Mouse (Mus musculus) left cerebral cortex, adult 2 months (tissue): Measurements from ENCODE around the gene Hist1h2ak. TPM values are rescaled to one million over a fixed set of nuclear protein-coding genes. Genes with fewer than 3 reads are reported as not detected.
"Not testable (repeated sequence)": the region's sequence is repeated elsewhere in the genome, so short reads cannot be mapped to it uniquely, and the experiment has no call there.

Source experiments
- DNase-seq, 2 experiments: peaks; one replicate each; pipeline ENCODE4 v3.0.0; 2021 to 2022; ENCODE audit warnings: low spot score in 2 of 2, mixed read lengths in 1 of 2; ENCODE audit errors: extremely low spot score in 1 of 2
- H3K27ac ChIP-seq: fragments of 200-600 bp; 2 replicates; pipeline ENCODE4 v1.8.1; 2022
- H3K4me3 ChIP-seq: fragments of 200-600 bp; 2 replicates; pipeline ENCODE4 v1.8.1; 2022
- CTCF ChIP-seq: fragments of 200-600 bp; IDR thresholded peaks from 2 replicates; pipeline ENCODE4 v1.8.1; 2022; ENCODE audit warnings: antibody characterized with exemption, mild to moderate bottlenecking, moderate library complexity
- intact Hi-C: fragments of 180-260 bp; cut with DNase I; formaldehyde crosslinking; loops from one replicate; pipeline ENCODE4 v1.15.1; 2025
- total RNA-seq, 2 experiments: library from RNA; stranded (reverse); gene quantifications; 2 replicates each; pipeline ENCODE4 v1.2.3; 2021

Gene Hist1h2ak
- total RNA-seq, 2 experiments from 2014 or later: 13.2 to 13.5 TPM

DNA sequence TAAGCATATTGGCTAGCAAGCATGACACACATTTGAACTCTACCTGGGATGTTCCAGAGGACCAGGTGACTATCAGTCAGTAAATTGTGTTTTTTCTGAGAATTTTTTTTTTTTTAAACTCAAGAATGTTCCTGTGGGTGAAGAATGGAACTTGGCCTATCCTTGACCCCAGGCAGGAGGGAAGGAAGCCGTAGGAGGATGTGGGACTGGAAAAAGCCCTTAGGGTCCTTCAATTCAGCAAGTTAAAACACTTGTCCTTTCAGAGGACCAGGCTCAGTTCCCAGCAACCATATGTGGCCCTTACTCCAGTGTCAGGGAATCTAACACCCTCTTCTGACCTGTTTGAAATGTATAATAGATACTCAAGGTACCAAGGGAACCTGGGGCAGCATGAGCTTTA, 24.1 kb downstream of the Hist1h2ak start:
- no peak for TF ChIP-seq CTCF
- Histone ChIP-seq H3K27ac (no peak overlapping the region), H3K4me3 (no peak overlapping the region)
- DNase-seq: no peak
- intact Hi-C loops: no loop called here

- no peak for DNase-seq
- intact Hi-C loops: no loop called here
- no peak overlapping the region for H3K27ac ChIP-seq
- no peak overlapping the region for H3K4me3 ChIP-seq
- TF ChIP-seq CTCF: no peak
These were observed 25.6 kb downstream of the Hist1h2ak start for GRCm38 (mm10) chr13:21727948-21728572.

DNA sequence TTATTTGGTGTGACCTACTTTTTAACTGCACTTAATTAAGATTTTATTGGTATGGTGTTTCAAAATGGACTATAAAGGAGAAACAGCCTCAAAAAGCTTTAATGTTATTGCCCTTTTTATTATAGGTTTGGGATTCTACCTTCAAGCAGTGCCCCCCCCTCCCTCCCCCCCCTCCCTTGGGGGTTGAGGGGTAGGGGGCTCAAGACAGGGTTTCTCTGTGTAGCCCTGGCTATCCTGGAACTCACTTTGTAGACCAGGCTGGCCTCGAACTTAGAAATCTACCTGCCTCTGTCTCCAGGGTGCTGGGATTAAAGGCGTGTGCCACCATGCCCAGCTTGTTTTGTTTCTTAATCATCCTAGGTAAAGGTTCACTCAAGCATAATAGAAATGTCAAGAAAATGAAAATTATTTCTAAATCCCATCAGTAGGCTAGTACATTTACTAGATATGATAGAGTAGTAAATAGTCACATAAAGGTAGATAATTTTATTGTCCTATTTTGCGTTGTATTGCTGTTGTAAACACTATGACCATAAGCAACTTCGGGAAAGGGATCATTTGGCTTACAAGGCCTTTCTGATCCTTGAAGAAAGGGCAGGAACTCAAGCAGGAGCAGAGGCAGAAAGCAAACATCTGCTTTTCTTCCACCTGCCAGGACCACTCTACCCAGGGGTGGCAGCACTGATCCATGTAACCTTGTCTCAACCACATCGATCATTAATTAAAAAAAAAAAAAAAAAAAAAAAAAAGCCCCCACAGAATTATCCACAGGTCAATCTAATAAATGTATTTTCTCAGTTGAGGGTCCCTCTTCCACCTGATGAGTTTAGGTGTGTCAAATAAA, 30.4 kb downstream of the Hist1h2ak start:
- Histone ChIP-seq H3K4me3 (no peak overlapping the region), H3K27ac (no peak overlapping the region)
- no peak for DNase-seq
- intact Hi-C loops: loop anchor here (2.0 kb wide), 1 partner anchor 56 kb away; no protein-coding TSS in a partner anchor
- no peak; the same call in 1 of the 2 replicates for TF ChIP-seq CTCF

GRCm38 (mm10) chr13:21722373-21722925, 31.2 kb downstream of the Hist1h2ak start:
- H3K4me3 ChIP-seq: peak overlapping the region; percentile 46
- intact Hi-C loops: loop anchor here (2.0 kb wide), 1 partner anchor 56 kb away; no protein-coding TSS in a partner anchor
- no peak overlapping the region for H3K27ac ChIP-seq
- DNase-seq: no peak
- no peak for TF ChIP-seq CTCF

DNA sequence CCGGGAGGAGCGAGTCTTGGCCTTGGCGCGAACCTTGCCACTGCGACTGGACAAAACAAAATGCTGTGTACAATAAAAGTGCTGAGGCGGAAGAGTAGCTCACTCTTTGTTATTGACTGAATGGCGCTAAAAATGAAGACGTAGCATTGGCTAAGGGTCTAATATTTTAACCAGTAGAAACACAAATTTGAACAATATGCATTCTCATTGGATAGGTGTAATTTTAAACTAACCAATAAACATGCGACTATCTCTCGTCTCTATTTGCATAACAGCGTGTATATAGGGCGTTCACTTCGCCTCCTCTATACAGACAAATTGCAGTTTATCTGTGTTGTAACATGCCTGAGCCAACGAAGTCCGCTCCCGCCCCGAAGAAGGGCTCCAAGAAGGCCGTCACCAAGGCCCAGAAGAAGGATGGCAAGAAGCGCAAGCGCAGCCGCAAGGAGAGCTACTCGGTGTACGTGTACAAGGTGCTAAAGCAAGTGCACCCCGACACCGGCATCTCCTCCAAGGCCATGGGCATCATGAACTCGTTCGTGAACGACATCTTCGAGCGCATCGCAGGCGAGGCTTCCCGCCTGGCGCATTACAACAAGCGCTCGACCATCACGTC, 31.8 kb downstream of the Hist1h2ak start, which contains the start of gene Hist1h2bm:
Gene Hist1h2bm, plus strand, starts transcription at position 288 of the 616 bp plus-strand sequence.
- peak within 1 kb of the TSS; percentile 46 for H3K4me3 ChIP-seq
- peak; percentile 56 to 62 for DNase-seq
- intact Hi-C loops: loop anchor here (2.0 kb wide), 1 partner anchor 57 kb away; no protein-coding TSS in a partner anchor
- H3K27ac ChIP-seq: not testable (repeated sequence)

DNA sequence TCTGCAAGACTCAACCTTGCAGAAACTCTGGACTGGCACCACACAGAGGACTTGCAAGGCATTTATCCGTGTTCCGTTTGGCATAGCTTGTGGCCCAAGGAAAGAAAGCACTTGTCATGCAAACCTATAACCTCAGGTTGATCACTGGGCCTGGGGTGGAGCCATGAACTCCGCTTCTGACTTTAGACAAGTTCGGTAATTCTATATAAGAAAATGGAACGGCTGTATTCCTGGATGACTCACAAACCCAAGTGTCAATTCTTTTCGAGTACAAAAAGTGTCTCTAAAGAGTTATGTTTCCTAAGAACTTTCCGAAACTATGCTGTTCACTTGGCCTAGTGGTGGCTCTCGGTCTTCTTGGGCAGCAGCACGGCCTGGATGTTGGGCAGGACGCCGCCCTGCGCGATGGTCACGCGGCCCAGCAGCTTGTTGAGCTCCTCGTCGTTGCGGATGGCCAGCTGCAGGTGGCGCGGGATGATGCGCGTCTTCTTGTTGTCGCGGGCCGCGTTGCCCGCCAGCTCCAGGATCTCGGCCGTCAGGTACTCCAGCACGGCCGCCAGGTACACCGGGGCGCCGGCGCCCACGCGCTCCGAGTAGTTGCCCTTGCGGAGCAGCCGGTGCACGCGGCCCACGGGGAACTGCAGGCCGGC, 32.4 kb downstream of the Hist1h2ak start:
- H3K4me3 ChIP-seq: peak overlapping the region; percentile 46
- DNase-seq, H3K27ac ChIP-seq, intact Hi-C loops: not testable (repeated sequence)

- no peak overlapping the region for H3K27ac ChIP-seq
These were observed 35.1 kb downstream of the Hist1h2ak start for GRCm38 (mm10) chr13:21718381-21719080.

DNA sequence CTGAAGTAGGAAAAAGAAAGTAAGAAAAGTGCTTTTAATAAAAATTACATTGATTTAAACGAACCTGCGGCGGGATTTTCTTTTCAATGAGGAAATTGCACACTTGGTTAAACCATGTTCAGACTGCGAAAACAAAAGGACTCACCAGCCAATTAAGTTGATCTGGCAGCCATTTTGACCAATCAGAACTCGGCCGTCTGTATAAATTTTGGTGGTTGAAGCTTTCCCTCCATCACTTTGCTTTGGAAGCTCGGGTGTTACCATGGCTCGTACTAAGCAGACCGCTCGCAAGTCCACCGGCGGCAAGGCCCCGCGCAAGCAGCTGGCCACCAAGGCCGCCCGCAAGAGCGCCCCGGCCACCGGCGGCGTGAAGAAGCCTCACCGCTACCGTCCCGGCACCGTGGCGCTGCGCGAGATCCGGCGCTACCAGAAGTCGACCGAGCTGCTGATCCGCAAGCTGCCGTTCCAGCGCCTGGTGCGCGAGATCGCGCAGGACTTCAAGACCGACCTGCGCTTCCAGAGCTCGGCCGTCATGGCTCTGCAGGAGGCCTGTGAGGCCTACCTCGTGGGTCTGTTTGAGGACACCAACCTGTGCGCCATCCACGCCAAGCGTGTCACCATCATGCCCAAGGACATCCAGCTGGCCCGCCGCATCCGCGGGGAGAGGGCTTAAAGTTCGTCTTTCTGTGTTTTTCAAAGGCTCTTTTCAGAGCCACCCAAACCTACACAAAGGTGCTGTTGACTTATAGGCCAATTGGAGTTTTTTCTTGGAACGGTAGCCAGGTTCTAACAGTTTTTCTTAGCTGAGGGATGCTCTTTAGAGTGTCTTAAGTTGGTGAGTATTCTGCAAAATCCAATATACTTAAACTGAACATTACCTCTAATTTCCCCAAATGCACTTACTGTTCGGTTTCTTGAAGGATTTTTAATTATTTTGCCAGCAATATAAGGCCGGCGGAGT, 36.0 kb downstream of the Hist1h2ak start, which contains the start of gene Hist1h3h:
Gene Hist1h3h, plus strand, starts transcription at position 263 of the 961 bp plus-strand sequence.
- Histone ChIP-seq H3K4me3 (peak within 1 kb of the TSS; percentile 48), H3K27ac (peak within 1 kb of the TSS; percentile 83)
- peak; percentile 86 to 89 for DNase-seq
- intact Hi-C loops: loop anchor here (1.0 to 10.0 kb wide), 6 partner anchors 17 to 1965 kb away; partner anchors contain the start of genes Hist1h2ac, Hist1h2an, Hist1h2bc and Hist1h2bp

More at GRCm38 (mm10) chr13:21718381-21719080, 35.1 kb downstream of the Hist1h2ak start:
- TF ChIP-seq CTCF: no peak
- H3K4me3 ChIP-seq: peak overlapping the region; percentile 38; the same call in 1 of the 2 replicates
- intact Hi-C loops: loop anchor here (1.0 to 10.0 kb wide), 4 partner anchors 16 to 1964 kb away; partner anchors contain the start of genes Hist1h2ac, Hist1h2bc and Hist1h4d
- DNase-seq: no peak

GRCm38 (mm10) chr13:21716540-21717391, 36.9 kb downstream of the Hist1h2ak start:
- not testable (repeated sequence) for DNase-seq
- intact Hi-C loops: loop anchor here (1.0 to 10.0 kb wide), 6 partner anchors 34 to 1966 kb away; partner anchors contain the start of genes Hist1h2ac, Hist1h2an, Hist1h2bc and Hist1h2bp

DNA sequence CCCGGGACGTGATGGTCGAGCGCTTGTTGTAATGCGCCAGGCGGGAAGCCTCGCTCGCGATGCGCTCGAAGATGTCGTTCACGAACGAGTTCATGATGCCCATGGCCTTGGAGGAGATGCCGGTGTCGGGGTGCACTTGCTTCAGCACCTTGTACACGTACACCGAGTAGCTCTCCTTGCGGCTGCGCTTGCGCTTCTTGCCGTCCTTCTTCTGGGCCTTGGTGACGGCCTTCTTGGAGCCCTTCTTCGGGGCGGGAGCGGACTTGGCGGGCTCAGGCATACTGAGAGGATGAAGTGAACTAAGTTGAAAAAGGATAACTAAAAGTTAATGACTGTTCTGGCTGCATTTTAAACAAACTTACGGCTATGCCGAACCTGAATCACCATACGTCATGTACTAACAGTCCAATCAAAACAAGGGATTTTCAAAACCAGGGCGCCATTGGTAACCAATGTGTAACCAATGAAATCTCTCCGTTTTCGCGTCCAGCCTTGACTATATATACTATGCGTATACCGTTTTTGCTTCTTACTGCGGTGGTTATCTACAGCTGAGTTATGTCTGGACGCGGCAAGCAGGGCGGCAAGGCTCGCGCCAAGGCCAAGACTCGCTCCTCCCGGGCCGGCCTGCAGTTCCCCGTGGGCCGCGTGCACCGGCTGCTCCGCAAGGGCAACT, 37.6 kb downstream of the Hist1h2ak start, which contains the start of the genes Hist1h2bl and Hist1h2ai:
Gene Hist1h2bl, minus strand, starts transcription at position 280 of the 676 bp plus-strand sequence.
Gene Hist1h2ai, plus strand, starts transcription at position 559 of the 676 bp plus-strand sequence.
- intact Hi-C loops: loop anchor here (1.0 to 10.0 kb wide), 5 partner anchors 34 to 1966 kb away; partner anchors contain the start of genes Hist1h2ac, Hist1h2an, Hist1h2bc and Hist1h2bp
- H3K4me3 ChIP-seq: peak within 1 kb of the TSS; percentile 48
- peak; percentile 74 to 84 for DNase-seq
- peak within 1 kb of the TSS; percentile 83 for H3K27ac ChIP-seq

More at GRCm38 (mm10) chr13:21716540-21717391, 36.9 kb downstream of the Hist1h2ak start:
- H3K27ac ChIP-seq: peak overlapping the region; percentile 83
- peak overlapping the region; percentile 48 for H3K4me3 ChIP-seq
